Mouse (Mus musculus): ENCODE data around the gene Ndufc1. TPM values are rescaled to one million over a fixed set of nuclear protein-coding genes. Genes with fewer than 3 reads are reported as not detected.

The Ndufc1 gene
- polyA plus RNA-seq, 1 experiment: 208 TPM

- H3K4me3 ChIP-seq (ENCODE audit: low read depth, low read length): peak overlapping the region; percentile 56
- 70% methylated on average over 3 of the region's 3 CpGs for WGBS
- no peaks in the 10 kb centered on the region for H3K4me1 ChIP-seq (ENCODE audit: control insufficient read depth, insufficient read depth, insufficient read length, low read length)
- no peaks in the 10 kb centered on the region for H3K36me3 ChIP-seq (ENCODE audit: control insufficient read depth, insufficient read depth, low read length)
- no peak; the same call in 1 of the 2 replicates for TF ChIP-seq CTCF (IDR thresholded peaks at IDR 0.05; ENCODE audit: extremely low read depth, insufficient read length, insufficient replicate concordance, low read depth, low read length)
- TF ChIP-seq POLR2A (IDR thresholded peaks at IDR 0.05; ENCODE audit: low read depth, low read length): no peak
- no peaks in the 10 kb centered on the region for H3K27me3 ChIP-seq (ENCODE audit: control insufficient read depth, insufficient read depth, low read length)
- H3K27ac ChIP-seq (ENCODE audit: insufficient read depth, low read depth, low read length): 0 out of 2 replicates have a peak overlapping the region, but pooled peaks have one; percentile 19
Observed at GRCm38 (mm10) chr3:51378665-51378946, 30.2 kb downstream of the Ndufc1 start.

GRCm38 (mm10) chr3:51377878-51378664 is 30.7 kb downstream of the Ndufc1 start:
- TF ChIP-seq CTCF (IDR thresholded peaks at IDR 0.05; ENCODE audit: extremely low read depth, insufficient read length, insufficient replicate concordance, low read depth, low read length): no peak; the same call in 1 of the 2 replicates
- TF ChIP-seq POLR2A (IDR thresholded peaks at IDR 0.05; ENCODE audit: low read depth, low read length): no peak
- peak overlapping the region; percentile 56 for H3K4me3 ChIP-seq (ENCODE audit: low read depth, low read length)
- no peaks in the 10 kb centered on the region for H3K36me3 ChIP-seq (ENCODE audit: control insufficient read depth, insufficient read depth, low read length)
- peak overlapping the region; percentile 40; the same call in 1 of the 2 replicates for H3K27ac ChIP-seq (ENCODE audit: insufficient read depth, low read depth, low read length)
- H3K27me3 ChIP-seq (ENCODE audit: control insufficient read depth, insufficient read depth, low read length): no peaks in the 10 kb centered on the region
- no peaks in the 10 kb centered on the region for H3K4me1 ChIP-seq (ENCODE audit: control insufficient read depth, insufficient read depth, insufficient read length, low read length)
- WGBS: 21% methylated on average over 31 of the region's 31 CpGs

GRCm38 (mm10) chr3:51375307-51376265 is 33.2 kb downstream of the Ndufc1 start:
- Histone ChIP-seq H3K36me3 (ENCODE audit: control insufficient read depth, insufficient read depth, low read length) (no peaks in the 10 kb centered on the region), H3K4me1 (ENCODE audit: control insufficient read depth, insufficient read depth, insufficient read length, low read length) (no peaks in the 10 kb centered on the region), H3K27me3 (ENCODE audit: control insufficient read depth, insufficient read depth, low read length) (no peaks in the 10 kb centered on the region), H3K4me3 (ENCODE audit: low read depth, low read length) (no peak overlapping the region), H3K27ac (ENCODE audit: insufficient read depth, low read depth, low read length) (no peak overlapping the region)
- no peak for TF ChIP-seq POLR2A (IDR thresholded peaks at IDR 0.05; ENCODE audit: low read depth, low read length)
- TF ChIP-seq CTCF (IDR thresholded peaks at IDR 0.05; ENCODE audit: extremely low read depth, insufficient read length, insufficient replicate concordance, low read depth, low read length): peak; percentile 8; the same call in 1 of the 2 replicates
- 80% methylated on average over 19 of the region's 19 CpGs for WGBS

- Histone ChIP-seq H3K27me3 (ENCODE audit: control insufficient read depth, insufficient read depth, low read length) (no peaks in the 10 kb centered on the region), H3K4me3 (ENCODE audit: low read depth, low read length) (no peak overlapping the region), H3K27ac (ENCODE audit: insufficient read depth, low read depth, low read length) (no peak overlapping the region), H3K4me1 (ENCODE audit: control insufficient read depth, insufficient read depth, insufficient read length, low read length) (no peaks in the 10 kb centered on the region), H3K36me3 (ENCODE audit: control insufficient read depth, insufficient read depth, low read length) (no peaks in the 10 kb centered on the region)
- TF ChIP-seq CTCF (IDR thresholded peaks at IDR 0.05; ENCODE audit: extremely low read depth, insufficient read length, insufficient replicate concordance, low read depth, low read length) (no peak), POLR2A (IDR thresholded peaks at IDR 0.05; ENCODE audit: low read depth, low read length) (no peak)
- WGBS: 55% methylated on average over 5 of the region's 5 CpGs
Observed at GRCm38 (mm10) chr3:51373544-51373943, 35.2 kb downstream of the Ndufc1 start.

- no peaks in the 10 kb centered on the region for H3K4me1 ChIP-seq (ENCODE audit: control insufficient read depth, insufficient read depth, insufficient read length, low read length)
- 35% methylated on average over 5 of the region's 5 CpGs for WGBS
- H3K4me3 ChIP-seq (ENCODE audit: low read depth, low read length): no peak overlapping the region
- H3K36me3 ChIP-seq (ENCODE audit: control insufficient read depth, insufficient read depth, low read length): no peaks in the 10 kb centered on the region
- 0 out of 2 replicates have a peak overlapping the region, but pooled peaks have one; percentile 24 for H3K27ac ChIP-seq (ENCODE audit: insufficient read depth, low read depth, low read length)
- H3K27me3 ChIP-seq (ENCODE audit: control insufficient read depth, insufficient read depth, low read length): no peaks in the 10 kb centered on the region
- TF ChIP-seq POLR2A (IDR thresholded peaks at IDR 0.05; ENCODE audit: low read depth, low read length) (no peak), CTCF (IDR thresholded peaks at IDR 0.05; ENCODE audit: extremely low read depth, insufficient read length, insufficient replicate concordance, low read depth, low read length) (no peak)
Observed at GRCm38 (mm10) chr3:51372883-51373282, 35.9 kb downstream of the Ndufc1 start.

GRCm38 (mm10) chr3:51371826-51372225 is 37.0 kb downstream of the Ndufc1 start:
- 82% methylated on average over 2 of the region's 2 CpGs for WGBS
- Histone ChIP-seq H3K4me1 (ENCODE audit: control insufficient read depth, insufficient read depth, insufficient read length, low read length) (no peaks in the 10 kb centered on the region), H3K4me3 (ENCODE audit: low read depth, low read length) (no peak overlapping the region)

More at GRCm38 (mm10) chr3:51371826-51372225, 37.0 kb downstream of the Ndufc1 start:
- Histone ChIP-seq H3K27me3 (ENCODE audit: control insufficient read depth, insufficient read depth, low read length) (no peaks in the 10 kb centered on the region), H3K36me3 (ENCODE audit: control insufficient read depth, insufficient read depth, low read length) (no peaks in the 10 kb centered on the region), H3K27ac (ENCODE audit: insufficient read depth, low read depth, low read length) (no peak overlapping the region)
- TF ChIP-seq CTCF (IDR thresholded peaks at IDR 0.05; ENCODE audit: extremely low read depth, insufficient read length, insufficient replicate concordance, low read depth, low read length) (no peak), POLR2A (IDR thresholded peaks at IDR 0.05; ENCODE audit: low read depth, low read length) (no peak)

Data from small intestine, adult 2 months (tissue).